Mouse (Mus musculus): Measurements from ENCODE around the gene Ric3. TPM values are rescaled to one million over a fixed set of nuclear protein-coding genes. Genes with fewer than 3 reads are reported as not detected.

Gene Ric3
- total RNA-seq, 2 experiments from 2014 or later: 0.37 to 0.84 TPM

DNA sequence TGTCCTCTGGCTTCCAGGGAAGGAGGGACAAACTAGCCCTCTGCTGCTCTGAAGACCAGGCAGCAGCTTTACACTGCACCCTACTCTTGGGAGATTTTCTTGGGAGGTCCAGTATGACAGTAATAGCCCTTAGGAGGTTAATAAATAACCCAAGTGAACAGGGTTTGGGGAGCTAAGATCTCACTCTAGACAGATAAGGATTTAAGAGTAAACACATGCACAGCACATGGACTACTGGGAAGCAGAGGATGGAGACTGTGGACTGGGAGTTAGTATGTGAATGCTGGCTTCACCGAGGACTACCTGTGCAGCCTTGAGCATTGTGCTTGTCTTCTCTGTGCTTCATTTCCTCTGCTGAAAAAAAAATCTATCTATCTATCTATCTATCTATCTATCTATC lies 73.9 kb downstream of the Ric3 start:
- ATAC-seq (replicated peaks; ENCODE audit: poor library complexity): no peak

- ATAC-seq (replicated peaks; ENCODE audit: poor library complexity): no peak
Observed at GRCm38 (mm10) chr7:109003653-109004052, 79.5 kb downstream of the Ric3 start.

DNA sequence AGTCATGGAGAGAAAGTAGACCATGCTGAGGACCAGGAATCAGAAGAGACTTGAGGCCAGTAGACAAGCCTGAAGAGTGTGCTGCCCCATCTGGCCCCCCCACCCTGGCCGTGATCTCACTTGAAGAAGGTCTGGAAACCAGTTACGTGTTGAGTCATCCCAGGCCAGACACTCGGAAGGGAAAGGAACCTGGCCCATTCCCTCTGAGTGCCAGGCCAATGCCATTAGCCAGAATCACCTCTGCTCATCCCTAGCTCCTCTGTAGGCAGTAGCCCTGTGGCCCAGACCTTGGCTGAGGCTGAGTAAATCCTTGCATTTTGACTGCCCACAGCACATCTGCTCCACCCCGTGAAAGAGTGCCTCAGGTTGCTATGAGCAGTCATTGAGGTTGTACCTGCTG lies 81.2 kb downstream of the Ric3 start:
- ATAC-seq (replicated peaks; ENCODE audit: poor library complexity): no peak

DNA sequence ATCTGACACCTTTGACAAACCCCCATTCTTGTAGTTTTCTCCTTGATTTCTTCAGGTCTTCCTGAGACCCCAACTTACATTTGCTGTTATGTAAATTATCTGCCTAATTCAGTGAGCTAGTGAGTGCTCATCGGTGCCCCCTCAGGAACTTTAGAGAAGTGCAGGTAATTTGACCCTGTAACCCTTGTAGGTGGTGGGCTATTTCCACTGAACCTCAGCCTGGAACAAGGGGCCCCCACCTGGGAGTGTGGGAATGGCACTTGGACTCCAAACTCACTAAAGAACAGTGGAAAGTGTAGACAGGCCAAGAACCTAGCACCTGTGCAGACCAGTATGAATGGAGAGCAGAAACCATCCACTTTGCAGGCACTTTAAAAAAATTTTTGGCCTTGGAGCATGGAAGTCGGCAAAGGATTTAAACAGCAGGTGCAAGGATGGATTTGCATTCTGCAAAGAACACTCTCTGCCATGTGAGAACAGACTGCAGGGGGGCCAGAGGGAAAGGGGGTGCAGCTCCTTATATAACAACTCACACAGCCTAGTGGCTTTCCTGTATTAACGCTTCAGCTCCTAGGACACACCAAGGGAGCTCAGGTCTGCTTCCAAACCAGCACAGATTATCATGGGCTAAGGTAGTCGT lies 82.7 kb downstream of the Ric3 start:
- ATAC-seq (replicated peaks; ENCODE audit: poor library complexity): peak; percentile 82

DNA sequence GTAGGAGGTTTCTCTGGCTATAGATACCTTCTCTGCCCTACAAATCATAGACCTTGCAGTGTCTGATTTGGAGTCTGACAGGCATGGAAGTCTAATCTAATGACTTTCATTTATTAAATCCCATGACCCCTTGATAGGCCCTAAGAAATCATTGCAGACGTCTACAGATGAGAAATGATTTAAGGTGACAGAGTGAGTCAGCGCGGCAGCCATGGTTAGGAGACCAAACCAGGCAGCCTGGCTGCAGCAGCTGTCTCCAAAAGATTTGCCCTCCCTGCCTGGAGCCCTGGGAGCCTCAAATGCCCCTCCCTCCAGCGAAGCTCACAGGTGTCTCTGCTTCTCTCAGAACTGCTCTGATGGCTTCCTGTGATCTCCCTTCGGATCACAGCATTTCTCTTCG lies 87.0 kb downstream of the Ric3 start:
- no peak for ATAC-seq (replicated peaks; ENCODE audit: poor library complexity)

DNA sequence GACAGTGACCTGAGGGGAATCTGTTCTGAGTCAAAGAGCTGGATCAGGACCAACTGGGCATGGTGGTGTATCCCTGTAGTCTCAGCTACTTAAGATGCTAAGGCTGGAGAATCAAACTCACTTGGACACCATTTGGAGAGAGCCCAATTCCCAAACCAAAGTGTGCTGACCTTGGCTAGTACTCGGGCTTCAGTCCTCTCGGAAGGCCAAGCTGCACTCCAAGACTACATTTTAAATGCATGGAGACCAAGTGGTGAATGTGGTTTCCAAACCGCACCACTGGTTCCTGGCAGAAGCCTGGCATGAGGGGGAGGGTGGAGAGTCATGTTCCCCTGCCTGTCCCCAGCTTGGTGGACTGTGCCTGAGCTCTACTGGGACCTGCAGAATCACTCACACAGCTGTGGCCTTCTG lies 89.2 kb downstream of the Ric3 start:
- ATAC-seq (replicated peaks; ENCODE audit: poor library complexity): no peak

GRCm38 (mm10) chr7:108993230-108993629 lies 89.9 kb downstream of the Ric3 start:
- no peak for ATAC-seq (replicated peaks; ENCODE audit: poor library complexity)

GRCm38 (mm10) chr7:108991207-108991606 lies 91.9 kb downstream of the Ric3 start:
- no peak for ATAC-seq (replicated peaks; ENCODE audit: poor library complexity)

- ATAC-seq (replicated peaks; ENCODE audit: poor library complexity): no peak
Observed at GRCm38 (mm10) chr7:108985934-108986708, 97.0 kb downstream of the Ric3 start.

Other genes starting within 250 kb of the Ric3 start
- not detected in 2 replicates for gene Olfr516, start 232.8 kb downstream of the Ric3 start, total RNA-seq (2015)
- gene Olfr516, start 232.8 kb downstream of the Ric3 start, total RNA-seq (2017): not detected in 2 replicates
- gene Olfr517, start 211.0 kb downstream of the Ric3 start, total RNA-seq (2015): not detected in 2 replicates
- not detected in 2 replicates for gene Olfr517, start 211.0 kb downstream of the Ric3 start, total RNA-seq (2017)
- gene Olfr518, start 198.3 kb downstream of the Ric3 start, total RNA-seq (2015): not detected in 2 replicates
- not detected in 2 replicates for gene Olfr518, start 198.3 kb downstream of the Ric3 start, total RNA-seq (2017)
- not detected in 2 replicates for gene Olfr519, start 188.9 kb downstream of the Ric3 start, total RNA-seq (2015)
- gene Olfr519, start 188.9 kb downstream of the Ric3 start, total RNA-seq (2017): not detected in 2 replicates
- gene Nlrp10, start 153.2 kb downstream of the Ric3 start, total RNA-seq (2015): 1.2 and 1.4 TPM in 2 replicates
- gene Nlrp10, start 153.2 kb downstream of the Ric3 start, total RNA-seq (2017): 1.3 and 1.4 TPM in 2 replicates
- gene Eif3f, start 148.9 kb downstream of the Ric3 start, total RNA-seq (2015): 230 and 235 TPM in 2 replicates
- 71.4 and 76.6 TPM in 2 replicates for gene Eif3f, start 148.9 kb downstream of the Ric3 start, total RNA-seq (2017)
- not detected in 2 replicates for gene Tub, start 133.0 kb downstream of the Ric3 start, total RNA-seq (2015)
- not detected in 2 replicates for gene Tub, start 133.0 kb downstream of the Ric3 start, total RNA-seq (2017)
- gene Lmo1, start 91.9 kb upstream of the Ric3 start, total RNA-seq (2015): 16.9 and 18.4 TPM in 2 replicates
- 7.2 and 7.7 TPM in 2 replicates for gene Lmo1, start 91.9 kb upstream of the Ric3 start, total RNA-seq (2017)